Mouse (Mus musculus) cerebellum, adult 11-12 months (tissue): ENCODE results near the gene D630039A03Rik.

ENCODE experiments used
- DNase-seq: peaks from one replicate; pipeline ENCODE4 v3.0.0; 2022

Gene D630039A03Rik

DNA sequence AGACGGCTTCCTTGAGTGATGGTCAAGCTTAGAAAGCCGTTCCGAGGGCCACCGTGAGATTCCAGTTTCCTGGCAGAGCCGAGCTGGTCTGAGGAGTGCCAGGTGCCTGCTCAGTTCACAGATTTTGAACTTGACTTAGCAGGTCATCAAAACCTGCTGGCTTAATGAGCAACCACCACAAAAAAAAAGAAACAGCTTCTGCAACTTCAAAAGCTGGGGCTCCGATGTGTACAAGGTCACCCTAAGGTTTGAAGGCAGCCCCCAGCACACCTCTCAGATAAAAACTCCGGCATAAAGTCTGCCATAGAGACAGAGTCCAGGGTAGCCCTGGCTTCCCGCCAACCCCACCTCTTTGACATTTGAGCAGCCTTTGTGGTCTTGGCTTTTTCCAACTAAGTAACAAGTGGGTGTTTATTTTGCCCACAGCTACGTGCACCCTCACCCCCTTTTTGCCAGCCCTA is at the start of gene D630039A03Rik:
D630039A03Rik (minus strand) TSS at position 97 of the 461 bp plus-strand sequence.
- peak; percentile 38 for DNase-seq

DNA sequence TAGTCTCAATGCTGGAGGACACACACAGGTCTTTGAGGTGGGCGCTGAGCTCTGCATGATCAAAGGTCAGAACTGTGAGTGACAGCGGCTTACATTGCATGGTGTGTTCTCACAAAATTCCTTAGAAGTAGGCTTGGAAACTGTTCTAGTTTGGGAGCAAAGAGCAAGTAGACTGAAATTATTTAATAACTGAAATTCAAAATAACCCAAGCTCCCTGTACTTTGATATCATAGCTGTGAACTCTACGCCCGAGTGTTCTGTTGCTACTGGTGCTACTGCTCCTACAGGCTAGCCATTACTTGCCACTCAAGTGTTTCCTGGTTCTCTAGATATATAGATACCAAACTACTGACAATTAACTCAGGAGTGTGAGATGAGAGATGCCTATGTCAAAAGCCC is 49.4 kb upstream of the D630039A03Rik start:
- no peak for DNase-seq

DNA sequence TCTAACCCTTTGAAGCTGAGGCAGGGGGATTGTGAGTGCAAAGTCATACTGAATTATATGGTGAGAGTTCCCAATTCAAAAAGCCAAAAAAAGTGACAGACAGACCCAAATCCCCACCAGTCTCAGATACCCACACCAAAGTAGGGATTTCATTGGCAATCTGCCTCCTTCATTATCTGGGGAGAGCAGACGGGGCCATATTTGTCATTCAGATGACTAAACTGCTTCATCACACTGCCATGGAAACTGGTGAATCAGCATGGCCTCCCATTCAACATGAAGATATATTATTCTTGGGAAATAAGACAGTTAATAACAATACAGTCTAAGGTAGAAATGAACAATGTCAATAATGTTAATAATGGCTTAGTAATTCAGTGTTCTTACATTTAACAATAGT is 48.0 kb upstream of the D630039A03Rik start:
- DNase-seq: no peak

GRCm38 (mm10) chr4:57959056-57959455 is 43.0 kb upstream of the D630039A03Rik start:
- no peak for DNase-seq

DNA sequence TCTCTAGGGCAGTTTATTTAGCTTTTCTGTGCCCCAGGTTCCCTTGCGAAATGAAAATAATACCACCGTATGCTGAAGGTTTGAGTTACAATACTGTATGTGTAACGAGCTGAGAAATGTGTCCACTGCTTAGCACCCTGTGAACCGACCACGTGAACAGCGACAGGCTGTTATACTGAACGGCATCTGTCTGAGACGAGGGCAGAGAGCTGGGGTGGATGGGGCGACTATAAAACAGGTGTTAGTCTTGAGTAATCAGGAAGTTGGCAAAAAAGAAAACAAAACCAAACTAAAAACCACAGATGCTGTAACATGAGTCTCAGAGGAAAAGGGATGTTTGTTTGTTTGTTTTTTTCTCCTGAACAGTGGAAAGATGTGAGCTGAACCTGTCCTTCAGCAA is 42.0 kb upstream of the D630039A03Rik start:
- peak; percentile 12 for DNase-seq

- DNase-seq: peak; percentile 24
Measured at GRCm38 (mm10) chr4:57957200-57958085, 41.3 kb upstream of the D630039A03Rik start.

- DNase-seq: peak; percentile 96
Measured at GRCm38 (mm10) chr4:57956029-57956960, 40.2 kb upstream of the D630039A03Rik start, which contains the start of gene Txn1. Gene Txn1 (minus strand): TSS chr4:57956411.

GRCm38 (mm10) chr4:57955544-57955958 is 39.5 kb upstream of the D630039A03Rik start:
- no peak for DNase-seq

- DNase-seq: peak; percentile 28
Measured at GRCm38 (mm10) chr4:57954991-57955390, 38.9 kb upstream of the D630039A03Rik start.

- DNase-seq: no peak
Measured at GRCm38 (mm10) chr4:57954580-57954979, 38.5 kb upstream of the D630039A03Rik start.

GRCm38 (mm10) chr4:57953796-57954195 is 37.7 kb upstream of the D630039A03Rik start:
- DNase-seq: peak; percentile 11

DNA sequence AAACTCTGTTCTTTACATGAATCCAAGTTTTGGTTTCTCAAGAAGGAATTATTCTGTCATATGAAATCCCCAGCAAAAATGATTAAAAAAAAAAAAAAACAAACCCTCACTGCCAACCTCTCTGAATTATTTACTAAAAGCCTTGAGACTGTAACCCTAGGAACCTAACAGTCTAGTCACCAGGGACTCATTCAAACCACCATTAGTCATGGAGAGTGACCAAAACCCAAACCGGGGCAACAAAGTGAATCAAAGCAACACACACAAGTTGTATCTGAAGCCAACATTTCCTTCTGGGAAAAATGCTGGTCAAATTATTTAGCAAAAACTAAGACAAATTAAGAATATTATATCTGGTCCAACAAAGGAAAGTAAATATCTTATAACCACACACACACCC is 36.8 kb upstream of the D630039A03Rik start:
- no peak for DNase-seq

- DNase-seq: no peak
Measured at GRCm38 (mm10) chr4:57952416-57952815, 36.3 kb upstream of the D630039A03Rik start.

GRCm38 (mm10) chr4:57949866-57950265 is 33.8 kb upstream of the D630039A03Rik start:
- DNase-seq: no peak

GRCm38 (mm10) chr4:57947476-57947875 is 31.4 kb upstream of the D630039A03Rik start:
- no peak for DNase-seq

DNA sequence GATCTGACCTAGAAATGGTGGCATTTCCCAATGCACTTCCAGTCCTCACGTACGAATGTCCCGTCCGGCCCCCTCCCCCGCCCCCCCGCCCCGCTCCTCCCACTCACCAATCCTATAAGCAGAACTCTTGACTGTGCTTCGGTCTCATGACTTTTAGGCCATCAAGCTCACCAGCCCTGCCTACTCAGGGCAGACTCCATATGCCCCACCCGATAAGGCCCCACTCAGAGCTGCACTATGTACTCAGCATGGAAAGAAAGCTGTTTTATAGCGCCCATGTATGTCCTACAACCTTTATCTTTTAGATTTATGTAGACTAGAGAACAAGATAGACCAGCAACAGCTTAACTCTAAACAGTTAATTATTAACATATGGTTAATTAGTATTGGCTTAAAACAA is 30.9 kb upstream of the D630039A03Rik start:
- no peak for DNase-seq

- DNase-seq: no peak
Measured at GRCm38 (mm10) chr4:57942892-57943291, 26.8 kb upstream of the D630039A03Rik start.

DNA sequence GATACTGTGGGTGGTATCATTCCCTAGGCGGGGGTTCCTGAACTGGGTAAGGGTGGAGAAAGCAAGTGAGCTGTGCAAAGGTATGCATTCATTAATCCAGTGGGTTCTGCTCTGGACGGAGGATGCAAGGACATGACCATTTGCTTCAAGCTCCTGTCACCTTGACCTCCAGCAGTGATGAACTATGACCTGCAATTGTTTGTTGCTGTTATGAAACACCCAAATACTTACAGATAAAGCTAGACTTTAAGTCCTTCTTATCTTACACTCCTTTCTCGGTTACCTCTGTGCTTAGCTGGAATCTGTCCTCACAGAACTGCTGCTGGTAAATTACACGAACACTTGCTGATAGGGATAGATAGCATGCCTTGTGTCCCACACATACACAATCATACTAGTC is 24.5 kb upstream of the D630039A03Rik start:
- DNase-seq: no peak

GRCm38 (mm10) chr4:57937292-57937691 is 21.2 kb upstream of the D630039A03Rik start:
- DNase-seq: no peak

DNA sequence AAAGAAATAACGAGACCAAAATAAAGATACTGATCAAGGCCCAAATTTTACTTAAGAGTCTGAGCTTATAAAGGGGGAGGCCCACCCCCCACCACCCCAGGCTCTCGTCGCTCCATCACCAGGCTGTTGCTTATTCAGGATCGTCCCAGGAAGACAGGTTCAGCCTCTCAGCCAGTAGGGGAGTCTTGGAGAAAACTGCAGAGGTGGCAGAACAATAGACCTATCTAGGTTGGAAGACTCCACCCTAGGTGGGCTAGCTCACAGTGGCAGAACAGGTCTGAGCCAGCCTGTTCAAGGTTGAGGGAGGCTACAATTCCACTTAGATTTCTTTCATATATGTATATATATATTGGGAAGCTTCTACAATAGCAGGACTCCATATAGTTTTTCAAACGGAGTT is 18.1 kb upstream of the D630039A03Rik start:
- DNase-seq: no peak

DNA sequence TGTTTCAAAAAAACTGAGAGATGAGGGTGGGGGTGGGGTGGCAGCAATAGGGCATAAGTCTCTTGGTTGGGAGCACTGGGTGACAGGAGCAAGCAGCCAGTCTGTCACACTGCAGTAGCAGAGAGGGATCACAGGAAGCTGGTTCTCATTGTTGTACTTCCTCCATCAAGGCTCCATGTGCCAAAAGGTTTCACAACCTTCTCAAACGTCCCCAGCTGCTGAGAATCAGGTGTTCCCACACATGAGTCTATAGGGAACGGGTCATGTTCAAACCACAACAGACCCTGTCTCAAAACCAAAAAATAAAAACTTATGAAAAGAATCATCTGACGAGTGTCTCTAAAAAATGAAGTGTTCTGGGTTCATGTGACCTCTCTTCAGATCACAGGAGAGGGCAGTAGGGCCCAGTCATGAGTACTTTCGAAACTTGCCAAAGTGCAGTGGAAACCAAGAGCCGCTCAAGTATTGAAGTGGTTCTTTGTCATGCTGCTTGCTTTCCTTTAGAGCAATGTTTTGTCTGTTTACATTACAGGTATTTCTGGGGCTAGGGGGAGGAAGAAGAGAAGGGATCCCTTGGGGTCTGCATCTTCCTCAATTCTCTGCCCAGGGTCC is 14.6 kb upstream of the D630039A03Rik start:
- DNase-seq: no peak

- DNase-seq: no peak
Measured at GRCm38 (mm10) chr4:57927464-57928205, 11.5 kb upstream of the D630039A03Rik start.
